Mouse (Mus musculus) erythroblast, embryonic 14.5 days (primary cell): ENCODE data around the gene Akap13. TPM values are rescaled to one million over a fixed set of nuclear protein-coding genes. Genes with fewer than 3 reads are reported as not detected.

Experiments
- H3K27me3 ChIP-seq: 2 replicates; pipeline ENCODE4 v1.6.1; 2012; ENCODE audit warnings: inconsistent platforms; ENCODE audit not compliant: control insufficient read depth
- H3K36me3 ChIP-seq: 2 replicates; pipeline ENCODE4 v1.6.1; 2012; ENCODE audit warnings: mild to moderate bottlenecking, inconsistent platforms; ENCODE audit not compliant: control insufficient read depth
- H3K4me1 ChIP-seq: 2 replicates; pipeline ENCODE4 v1.6.1; 2012; ENCODE audit warnings: inconsistent platforms; ENCODE audit not compliant: control insufficient read depth
- H3K4me3 ChIP-seq: replicated peaks from 2 replicates; pipeline ENCODE3; 2012; ENCODE audit warnings: moderate library complexity, mild to moderate bottlenecking, inconsistent platforms
- H3K9me3 ChIP-seq: 2 replicates; pipeline ENCODE4 v1.6.1; 2012; ENCODE audit warnings: low read length, inconsistent platforms, mixed read lengths; ENCODE audit not compliant: control insufficient read depth
- GATA1 ChIP-seq: IDR thresholded peaks from 2 replicates; pipeline ENCODE4 v1.6.1; 2012; ENCODE audit warnings: low read length, inconsistent platforms, mixed read lengths
- TAL1 ChIP-seq: IDR thresholded peaks from 3 replicates; pipeline ENCODE4 v1.6.1; 2012; ENCODE audit warnings: low read length, inconsistent platforms, mixed read lengths
- polyA plus RNA-seq: library from polyadenylated mRNA; stranded (reverse); fragments of >175 nt; gene quantifications from 2 replicates; pipeline ENCODE4 v1.2.3, GENCODE M21; 2012

Akap13 gene
- polyA plus RNA-seq, 1 experiment = 1.8 TPM

DNA sequence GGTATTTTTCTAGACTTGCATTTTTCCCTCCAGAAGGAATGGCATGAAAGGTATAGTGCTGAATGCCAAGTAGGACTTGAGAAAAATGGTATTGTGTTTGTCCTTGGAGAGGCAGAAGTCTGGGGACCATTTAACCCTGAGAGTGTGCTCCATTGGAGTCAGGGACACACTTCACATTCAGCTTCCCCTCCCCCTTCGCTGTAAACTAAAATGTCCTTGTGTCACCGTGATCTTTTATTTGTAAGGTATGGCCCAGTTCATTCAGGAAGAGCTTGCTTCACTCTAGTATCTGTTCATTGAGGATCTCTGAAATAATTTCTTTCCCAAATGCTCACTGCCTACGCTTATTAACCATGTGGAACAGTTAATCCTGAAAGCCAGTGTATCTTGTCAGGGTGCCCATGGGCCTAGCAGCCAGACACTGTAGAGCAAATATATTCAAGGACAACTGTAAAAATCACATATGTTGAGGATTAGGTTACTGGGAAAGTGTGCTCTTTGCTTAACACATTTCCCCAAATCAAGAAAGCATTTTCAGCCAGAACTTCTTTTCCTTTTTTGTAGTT, 165.1 kb downstream of the Akap13 start:
- Histone ChIP-seq H3K9me3 (no peaks in the 10 kb centered on the region), H3K4me3 (no peak overlapping the region), H3K4me1 (peaks cover 35% of the 10 kb centered on the region), H3K36me3 (peaks cover 89% of the 10 kb centered on the region), H3K27me3 (no peaks in the 10 kb centered on the region)
- no peak for TF ChIP-seq GATA1
- no peak for TF ChIP-seq TAL1

- Histone ChIP-seq H3K4me1 (peaks cover 32% of the 10 kb centered on the region), H3K27me3 (no peaks in the 10 kb centered on the region), H3K4me3 (no peak overlapping the region), H3K9me3 (no peaks in the 10 kb centered on the region), H3K36me3 (peaks cover 89% of the 10 kb centered on the region)
- TF ChIP-seq TAL1 (no peak), GATA1 (no peak)
Measured at GRCm38 (mm10) chr7:75620976-75621375, 165.6 kb downstream of the Akap13 start.

DNA sequence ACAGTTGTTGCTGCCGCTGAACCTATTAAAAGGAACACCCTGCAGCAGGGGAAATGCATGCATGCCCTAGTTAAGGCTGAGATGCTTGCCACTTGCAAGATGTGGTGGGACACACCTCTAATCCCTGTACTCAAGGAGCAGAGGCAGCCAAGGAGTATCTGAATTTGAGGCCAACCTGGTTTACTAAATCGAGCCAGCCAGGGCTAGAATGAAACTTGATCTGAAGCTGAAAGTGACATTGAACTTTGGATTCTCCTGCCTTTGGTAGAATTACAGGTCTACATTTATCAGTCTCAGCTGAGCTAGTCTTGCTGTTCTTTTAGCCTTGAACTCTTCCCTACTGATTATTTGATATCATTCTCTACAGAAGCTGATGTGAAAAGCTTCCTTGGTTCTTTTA, 172.5 kb downstream of the Akap13 start:
- Histone ChIP-seq H3K9me3 (no peaks in the 10 kb centered on the region), H3K27me3 (no peaks in the 10 kb centered on the region), H3K4me3 (no peak overlapping the region), H3K36me3 (peaks cover 67% of the 10 kb centered on the region), H3K4me1 (peaks cover 11% of the 10 kb centered on the region)
- TF ChIP-seq GATA1 (no peak), TAL1 (no peak)

DNA sequence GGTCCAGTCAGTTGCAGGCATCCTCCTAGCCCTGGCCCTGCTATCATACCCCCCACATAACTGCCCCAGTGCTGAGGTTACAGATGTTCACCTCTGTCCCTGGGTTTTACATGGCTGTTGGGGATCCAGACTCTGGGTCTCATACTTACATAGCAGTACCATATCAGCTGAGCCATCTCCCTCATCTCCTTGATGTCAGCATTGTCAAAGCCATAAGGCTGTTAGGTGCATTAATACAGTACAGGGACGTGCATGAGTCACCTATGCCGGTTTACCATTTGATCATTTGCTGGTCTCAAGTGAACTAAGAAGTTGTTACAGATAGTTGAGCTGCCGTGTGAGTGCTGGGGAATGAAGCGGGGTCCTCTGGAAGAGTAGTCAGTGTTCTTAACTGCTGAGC, 174.3 kb downstream of the Akap13 start:
- peaks cover 58% of the 10 kb centered on the region for H3K36me3 ChIP-seq
- H3K4me1 ChIP-seq = peaks cover 11% of the 10 kb centered on the region
- TF ChIP-seq TAL1 = no peak
- no peak for TF ChIP-seq GATA1
- H3K9me3 ChIP-seq = no peaks in the 10 kb centered on the region
- no peak overlapping the region for H3K4me3 ChIP-seq
- H3K27me3 ChIP-seq = no peaks in the 10 kb centered on the region

DNA sequence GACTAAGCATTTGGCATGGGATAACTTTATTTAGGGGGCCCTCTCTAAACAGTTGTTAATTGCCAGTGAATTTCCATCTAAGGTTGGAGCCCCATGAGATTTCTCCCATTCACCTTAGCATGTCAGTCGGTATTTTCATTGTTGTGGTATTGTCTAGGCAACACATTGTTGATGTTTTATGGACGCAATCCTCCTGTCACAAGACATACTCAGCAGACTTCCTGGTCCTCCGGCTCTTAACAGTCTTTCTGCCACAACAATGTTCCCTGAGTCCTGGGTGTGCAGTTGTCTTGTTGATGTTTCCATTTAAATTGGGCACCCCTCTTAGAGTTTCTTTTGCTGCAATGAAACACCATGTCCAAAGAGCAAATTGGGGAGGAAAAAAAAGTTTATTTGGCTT, 177.6 kb downstream of the Akap13 start:
- H3K4me3 ChIP-seq = no peak overlapping the region
- no peaks in the 10 kb centered on the region for H3K9me3 ChIP-seq
- H3K4me1 ChIP-seq = peaks cover 3% of the 10 kb centered on the region
- no peaks in the 10 kb centered on the region for H3K27me3 ChIP-seq
- no peak for TF ChIP-seq TAL1
- no peak for TF ChIP-seq GATA1
- peaks cover 42% of the 10 kb centered on the region for H3K36me3 ChIP-seq

DNA sequence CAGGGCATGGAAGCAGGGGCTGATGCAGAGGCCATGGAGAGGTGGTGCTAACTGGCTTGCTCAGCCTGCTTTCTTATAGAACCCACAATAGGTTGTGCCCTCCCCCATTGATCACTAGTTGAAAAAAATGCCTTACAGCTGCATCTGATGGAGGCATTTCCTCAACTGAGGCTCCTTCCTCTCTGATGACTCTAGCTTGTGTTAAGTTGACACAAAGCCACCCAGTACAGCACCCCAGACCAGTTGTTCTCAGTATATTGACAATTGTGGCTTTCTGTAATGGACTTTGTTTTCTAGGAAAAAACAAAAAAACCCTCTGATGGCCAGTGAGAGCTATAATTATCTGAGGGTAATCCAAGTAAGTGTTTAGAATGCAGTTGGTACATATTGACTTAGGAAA, 178.1 kb downstream of the Akap13 start:
- Histone ChIP-seq H3K36me3 (peaks cover 42% of the 10 kb centered on the region), H3K4me3 (no peak overlapping the region), H3K4me1 (peaks cover 3% of the 10 kb centered on the region), H3K9me3 (no peaks in the 10 kb centered on the region), H3K27me3 (no peaks in the 10 kb centered on the region)
- TF ChIP-seq TAL1 (no peak), GATA1 (no peak)

DNA sequence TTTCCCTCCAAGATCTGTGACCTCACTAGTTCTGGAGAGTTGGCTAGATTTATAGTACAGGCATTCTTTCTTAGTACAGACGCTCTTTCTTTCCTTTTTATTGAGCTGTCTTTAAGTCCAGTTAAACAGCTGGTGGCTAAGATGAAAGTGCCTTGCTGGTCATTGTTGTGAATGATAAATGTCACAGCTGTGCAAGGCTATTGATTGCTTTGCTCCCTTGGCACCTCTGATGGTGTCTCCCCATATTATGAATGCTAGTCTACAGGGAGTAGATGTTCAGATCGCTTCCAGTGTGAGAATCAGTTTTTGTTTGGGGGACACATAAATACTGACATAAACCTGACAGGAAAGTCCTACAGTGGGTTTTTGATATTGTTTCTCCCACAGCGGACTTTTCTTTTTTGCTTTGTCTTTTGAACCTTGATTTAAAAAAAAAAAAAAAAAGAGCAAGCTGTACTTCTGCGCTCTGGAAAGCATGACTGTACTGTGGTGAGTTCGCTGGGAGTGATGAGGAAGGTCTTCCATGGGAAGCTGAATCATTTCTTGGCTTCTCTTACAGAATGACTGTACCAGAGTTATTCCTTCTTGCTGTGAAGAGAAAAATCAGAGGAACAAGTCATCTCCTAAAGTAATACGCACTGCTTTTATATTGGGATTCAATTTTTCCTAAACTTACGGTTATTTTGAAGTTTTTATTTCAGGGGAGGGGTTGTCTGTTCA, 178.6 kb downstream of the Akap13 start:
- no peaks in the 10 kb centered on the region for H3K27me3 ChIP-seq
- peaks cover 6% of the 10 kb centered on the region for H3K4me1 ChIP-seq
- H3K9me3 ChIP-seq = no peaks in the 10 kb centered on the region
- TF ChIP-seq GATA1 (no peak), TAL1 (no peak)
- H3K4me3 ChIP-seq = no peak overlapping the region
- peaks cover 45% of the 10 kb centered on the region for H3K36me3 ChIP-seq

GRCm38 (mm10) chr7:75638769-75639168, 183.4 kb downstream of the Akap13 start:
- H3K4me3 ChIP-seq = no peak overlapping the region
- TF ChIP-seq GATA1 = no peak
- no peak for TF ChIP-seq TAL1
- peaks cover 38% of the 10 kb centered on the region for H3K36me3 ChIP-seq
- H3K27me3 ChIP-seq = no peaks in the 10 kb centered on the region
- H3K4me1 ChIP-seq = peaks cover 29% of the 10 kb centered on the region
- no peaks in the 10 kb centered on the region for H3K9me3 ChIP-seq

GRCm38 (mm10) chr7:75639541-75639940, 184.2 kb downstream of the Akap13 start:
- Histone ChIP-seq H3K36me3 (peaks cover 46% of the 10 kb centered on the region), H3K9me3 (no peaks in the 10 kb centered on the region), H3K4me1 (peaks cover 36% of the 10 kb centered on the region), H3K27me3 (no peaks in the 10 kb centered on the region), H3K4me3 (no peak overlapping the region)
- TF ChIP-seq GATA1 (no peak), TAL1 (no peak)
